Mouse (Mus musculus) ES-Bruce4 (cell line): ENCODE measurements at regions not wholly inside any gene's neighbourhood (a gene's known extent, or its start where the extent isn't known, plus 50 kb on each side); places are given as distances from the start of the nearest gene placed in this dataset.

ENCODE experiments used
- H3K27ac ChIP-seq: 2 replicates; pipeline ENCODE4 v1.5.1; 2012; ENCODE audit warnings: low read length, inconsistent platforms; ENCODE audit not compliant: insufficient read depth
- H3K27me3 ChIP-seq: 2 replicates; pipeline ENCODE4 v1.6.1; 2012; ENCODE audit warnings: mild to moderate bottlenecking, low read length, inconsistent platforms; ENCODE audit not compliant: control insufficient read depth, poor library complexity, insufficient read depth, severe bottlenecking
- H3K36me3 ChIP-seq: 2 replicates; pipeline ENCODE4 v1.6.1; 2012; ENCODE audit warnings: inconsistent platforms, mild to moderate bottlenecking, low read length, moderate library complexity; ENCODE audit not compliant: control insufficient read depth, poor library complexity, insufficient read depth, severe bottlenecking
- H3K4me1 ChIP-seq: one replicate; pipeline ENCODE4 v1.8.1; 2011; ENCODE audit warnings: low read length; ENCODE audit not compliant: control insufficient read depth, insufficient read depth
- H3K4me3 ChIP-seq: 2 replicates; pipeline ENCODE4 v1.5.1; 2011; ENCODE audit warnings: low read depth, mild to moderate bottlenecking, low read length
- H3K9ac ChIP-seq: 2 replicates; pipeline ENCODE4 v1.6.1; 2012; ENCODE audit warnings: low read depth, mild to moderate bottlenecking, inconsistent platforms; ENCODE audit not compliant: poor library complexity, severe bottlenecking
- H3K9me3 ChIP-seq: replicated peaks from 2 replicates; pipeline ENCODE4 v1.6.1; 2012; ENCODE audit warnings: mild to moderate bottlenecking, low read length, inconsistent platforms; ENCODE audit not compliant: control insufficient read depth, poor library complexity, insufficient read depth, severe bottlenecking
- CTCF ChIP-seq: IDR thresholded peaks from one replicate; pipeline ENCODE4 v1.8.1; 2011; ENCODE audit warnings: low read depth, low read length
- EP300 ChIP-seq: IDR thresholded peaks from 2 replicates; pipeline ENCODE4 v1.6.1; 2011; ENCODE audit warnings: low read depth, low read length; ENCODE audit not compliant: insufficient read depth
- POLR2A ChIP-seq: IDR thresholded peaks from one replicate; pipeline ENCODE4 v1.8.1; 2011; ENCODE audit warnings: low read length; ENCODE audit not compliant: insufficient read depth

DNA sequence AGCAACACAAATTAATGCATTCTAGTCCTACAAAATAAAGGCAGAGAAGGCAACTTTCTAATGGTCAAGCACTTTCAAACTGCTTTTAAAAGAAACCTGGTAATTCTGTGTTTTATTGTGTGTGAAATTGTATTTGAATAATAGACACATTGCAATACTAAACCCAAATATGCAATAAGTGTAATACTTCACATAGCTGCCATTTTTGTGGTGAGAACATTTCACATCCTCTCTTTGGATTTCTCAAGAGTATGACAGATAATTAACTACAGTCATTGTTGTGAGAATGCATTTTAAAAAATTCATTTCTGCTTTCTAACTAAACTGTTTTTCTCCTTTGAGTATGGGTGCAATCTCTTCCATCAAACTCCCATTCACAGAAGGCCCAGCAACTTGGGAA lies 256.4 kb downstream of the Sema3d start:
- Histone ChIP-seq H3K27me3 (no peaks in the 10 kb centered on the region), H3K9ac (no peak overlapping the region), H3K36me3 (no peaks in the 10 kb centered on the region), H3K4me3 (no peak overlapping the region), H3K27ac (no peak overlapping the region), H3K9me3 (no peaks in the 10 kb centered on the region), H3K4me1 (no peaks in the 10 kb centered on the region)
- TF ChIP-seq EP300 (no peak), POLR2A (no peak), CTCF (no peak)

DNA sequence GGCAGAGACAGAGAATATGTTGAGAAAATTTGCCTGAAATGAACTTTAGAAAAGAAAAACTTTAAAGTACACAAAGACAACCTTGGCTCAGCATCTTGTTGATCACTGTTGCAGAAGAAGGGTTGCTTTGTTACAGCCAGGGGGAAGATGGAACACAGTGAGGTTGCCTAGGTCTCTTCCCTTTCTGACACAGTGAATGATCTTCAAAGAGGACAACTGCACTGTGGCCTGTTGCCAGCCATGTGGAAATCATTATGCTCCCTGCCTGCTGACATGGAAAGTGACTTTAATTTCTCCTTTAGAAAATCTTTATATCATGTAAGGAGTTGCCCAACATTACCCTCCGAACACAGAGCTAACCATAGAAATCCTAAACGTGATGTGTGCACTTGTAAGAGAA lies 263.1 kb downstream of the Sema3d start:
- Histone ChIP-seq H3K9me3 (no peaks in the 10 kb centered on the region), H3K36me3 (no peaks in the 10 kb centered on the region), H3K4me1 (no peaks in the 10 kb centered on the region), H3K27me3 (no peaks in the 10 kb centered on the region), H3K4me3 (no peak overlapping the region), H3K9ac (no peak overlapping the region), H3K27ac (no peak overlapping the region)
- no peak for TF ChIP-seq POLR2A
- TF ChIP-seq EP300 = no peak
- TF ChIP-seq CTCF = no peak

DNA sequence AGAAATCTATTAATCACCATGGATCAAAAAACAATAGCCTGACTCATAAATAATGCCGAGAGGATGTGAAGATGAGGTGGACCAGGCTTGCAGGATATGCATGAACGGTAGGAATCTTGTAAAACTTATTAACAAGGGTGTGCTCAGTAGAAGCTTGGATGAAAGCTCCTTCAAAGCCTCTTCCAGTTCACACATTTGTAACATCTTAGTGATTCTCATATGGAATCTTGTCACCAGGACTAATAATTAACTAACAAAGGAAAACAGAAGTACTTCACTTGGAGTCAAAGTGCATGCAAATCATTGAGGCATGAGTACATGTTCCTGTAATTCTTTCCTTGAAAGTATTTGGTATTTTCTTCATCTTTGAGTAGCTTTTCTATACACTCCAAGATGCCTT lies 290.5 kb downstream of the Sema3d start:
- Histone ChIP-seq H3K27me3 (no peaks in the 10 kb centered on the region), H3K27ac (no peak overlapping the region), H3K36me3 (no peaks in the 10 kb centered on the region), H3K4me3 (no peak overlapping the region), H3K4me1 (no peaks in the 10 kb centered on the region), H3K9me3 (no peaks in the 10 kb centered on the region), H3K9ac (no peak overlapping the region)
- TF ChIP-seq EP300 (no peak), POLR2A (no peak), CTCF (no peak)

DNA sequence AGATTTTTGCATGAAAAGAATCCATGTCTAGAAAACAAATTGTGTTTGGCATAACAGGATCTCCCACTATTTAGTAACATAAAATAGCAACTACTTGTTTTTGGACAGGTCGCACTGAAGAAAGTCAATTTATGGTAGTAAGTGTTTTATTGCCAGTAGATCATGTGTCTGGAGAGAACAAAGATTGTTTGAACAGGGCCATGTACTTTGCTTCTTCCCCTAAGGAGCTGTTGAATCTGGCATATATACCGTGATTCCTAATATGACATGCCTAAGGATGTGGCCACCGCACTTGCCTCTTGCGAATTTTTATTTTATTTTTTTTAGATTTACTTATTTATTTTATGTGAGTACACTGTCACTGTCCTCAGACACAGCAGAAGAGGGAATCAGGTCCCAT lies 290.9 kb downstream of the Sema3d start:
- Histone ChIP-seq H3K9ac (no peak overlapping the region), H3K4me1 (no peaks in the 10 kb centered on the region), H3K36me3 (no peaks in the 10 kb centered on the region), H3K9me3 (no peaks in the 10 kb centered on the region), H3K4me3 (no peak overlapping the region), H3K27me3 (no peaks in the 10 kb centered on the region), H3K27ac (no peak overlapping the region)
- TF ChIP-seq POLR2A (no peak), CTCF (no peak), EP300 (no peak)

DNA sequence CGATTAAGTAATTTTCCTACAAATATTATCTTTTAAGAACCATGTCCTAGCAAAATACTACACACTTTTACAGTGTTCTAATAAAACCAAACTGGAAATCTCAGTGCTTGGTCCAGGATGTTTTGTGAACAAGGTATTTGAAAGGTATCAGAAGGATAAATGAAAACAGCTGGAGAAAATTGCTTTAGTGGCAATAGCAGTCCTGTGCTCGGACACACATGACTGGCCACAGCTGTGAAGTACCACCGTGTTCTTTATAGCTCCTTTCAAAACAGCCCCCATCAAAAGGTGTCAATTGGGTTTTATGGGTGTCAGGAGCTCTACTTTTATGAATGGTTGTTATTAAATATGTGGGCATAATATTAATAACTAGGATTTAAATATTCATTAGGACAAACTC lies 293.5 kb downstream of the Sema3d start:
- Histone ChIP-seq H3K9ac (no peak overlapping the region), H3K36me3 (no peaks in the 10 kb centered on the region), H3K4me3 (no peak overlapping the region), H3K9me3 (no peaks in the 10 kb centered on the region), H3K27me3 (no peaks in the 10 kb centered on the region), H3K27ac (no peak overlapping the region), H3K4me1 (no peaks in the 10 kb centered on the region)
- TF ChIP-seq CTCF = no peak
- TF ChIP-seq POLR2A = no peak
- no peak for TF ChIP-seq EP300

DNA sequence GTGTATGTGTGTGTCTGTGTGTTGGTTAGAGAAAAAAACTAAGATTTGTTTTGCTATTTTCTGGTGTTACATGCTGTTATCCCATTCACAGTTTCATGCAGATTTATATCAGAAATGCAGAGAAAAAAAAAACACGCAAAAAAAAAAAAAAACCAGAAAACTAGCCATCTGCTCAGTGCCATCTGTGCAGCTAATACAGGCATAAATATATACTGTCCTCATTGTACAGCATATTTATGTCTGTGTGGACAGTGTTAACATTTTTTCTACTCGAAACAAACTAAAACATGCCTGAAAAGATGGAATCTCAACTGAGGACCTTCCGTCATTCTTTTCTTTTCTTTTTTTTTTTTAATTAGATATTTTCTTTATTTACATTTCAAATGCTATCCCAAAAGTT lies 331.7 kb downstream of the Sema3d start:
- Histone ChIP-seq H3K27me3 (no peaks in the 10 kb centered on the region), H3K9ac (no peak overlapping the region), H3K9me3 (peaks cover 8% of the 10 kb centered on the region), H3K27ac (no peak overlapping the region), H3K36me3 (no peaks in the 10 kb centered on the region), H3K4me3 (no peak overlapping the region), H3K4me1 (no peaks in the 10 kb centered on the region)
- no peak for TF ChIP-seq POLR2A
- TF ChIP-seq EP300 = no peak
- no peak for TF ChIP-seq CTCF

DNA sequence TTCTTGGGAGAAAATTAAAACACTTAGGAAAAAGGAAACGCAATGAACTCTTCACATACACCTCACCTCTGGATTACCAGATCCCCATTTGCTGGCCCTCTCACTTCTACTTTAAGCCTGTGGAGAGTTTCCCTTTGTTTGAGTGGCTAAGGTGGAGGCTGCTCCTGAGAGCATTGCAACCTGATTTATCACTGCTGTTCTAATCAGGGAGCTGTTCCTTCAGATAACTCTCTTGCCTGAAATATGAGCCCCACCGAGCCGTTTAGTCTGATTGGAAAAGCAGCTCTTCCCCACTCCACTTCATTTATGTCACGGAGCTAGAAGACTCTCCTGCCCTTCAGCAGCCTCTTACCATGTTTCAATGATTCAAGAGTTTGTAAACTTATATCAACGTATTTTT lies 368.3 kb downstream of the Sema3d start:
- Histone ChIP-seq H3K4me1 (no peaks in the 10 kb centered on the region), H3K9me3 (no peaks in the 10 kb centered on the region), H3K36me3 (no peaks in the 10 kb centered on the region), H3K4me3 (no peak overlapping the region), H3K9ac (no peak overlapping the region), H3K27ac (no peak overlapping the region), H3K27me3 (no peaks in the 10 kb centered on the region)
- TF ChIP-seq CTCF = no peak
- TF ChIP-seq POLR2A = no peak
- TF ChIP-seq EP300 = no peak
